Mouse (Mus musculus) CD4-positive helper T cell, adult 2 months (primary cell): ENCODE results near the gene Il11ra2.
"Not testable (repeated sequence)": the region's sequence is repeated elsewhere in the genome, so short reads cannot be mapped to it uniquely, and the experiment has no call there.

Experiments used
- DNase-seq: peaks from one replicate; pipeline ENCODE4 v3.0.0-alpha.2; 2012; ENCODE audit warnings: low read depth, missing footprints, low spot score

Il11ra2 gene

GRCm38 (mm10) chr4:42661793-42662192, at the start of gene Il11ra2:
Gene Il11ra2 (minus strand): TSS chr4:42661893.
- DNase-seq, result not testable (repeated sequence)

GRCm38 (mm10) chr4:42682183-42682524, 20.5 kb upstream of the Il11ra2 start:
- DNase-seq, result not testable (repeated sequence)

- DNase-seq, result not testable (repeated sequence)
Observed at GRCm38 (mm10) chr4:42681473-42682182, 19.9 kb upstream of the Il11ra2 start.

- DNase-seq, result not testable (repeated sequence)
Observed at GRCm38 (mm10) chr4:42680374-42681356, 19.0 kb upstream of the Il11ra2 start.

GRCm38 (mm10) chr4:42679365-42679764, 17.7 kb upstream of the Il11ra2 start:
- DNase-seq, result not testable (repeated sequence)

- DNase-seq, result not testable (repeated sequence)
Observed at GRCm38 (mm10) chr4:42675415-42675814, 13.7 kb upstream of the Il11ra2 start.

- not testable (repeated sequence) for DNase-seq
Observed at GRCm38 (mm10) chr4:42654951-42655350, 6.7 kb downstream of the Il11ra2 start, which contains the start of gene Ccl27b. Gene Ccl27b (plus strand): TSS chr4:42655251.

GRCm38 (mm10) chr4:42629419-42629818, 32.3 kb downstream of the Il11ra2 start, which contains the start of gene Gm2564:
Gene Gm2564 (plus strand): TSS chr4:42629719.
- DNase-seq, result not testable (repeated sequence)

- not testable (repeated sequence) for DNase-seq
Observed at GRCm38 (mm10) chr4:42611895-42612294, 49.8 kb downstream of the Il11ra2 start, which contains the start of gene Gm10591. Gene Gm10591 (plus strand): TSS chr4:42612195.
